ENCODE assay signal across 9 mouse cellular contexts in the genomic region with DNA sequence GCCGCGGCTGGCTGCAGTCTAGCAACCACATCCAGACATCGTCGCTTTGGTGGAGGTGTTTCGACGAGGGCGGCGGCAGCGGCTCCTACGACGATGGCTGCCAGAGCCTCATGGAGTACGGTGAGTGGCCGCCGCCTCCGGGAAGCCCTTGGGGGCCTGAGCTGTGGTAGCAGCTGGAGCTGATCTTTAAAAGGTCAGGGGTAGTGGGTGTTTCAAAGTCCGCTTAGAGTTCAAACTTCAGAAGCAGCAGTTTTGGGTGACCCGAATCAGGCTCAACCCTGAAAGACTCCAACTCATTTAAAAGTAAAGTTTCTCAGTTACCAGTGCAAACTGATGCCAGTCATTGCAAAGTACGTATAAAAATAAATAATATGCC. TPM values are rescaled to one million over a fixed set of nuclear protein-coding genes. Genes with fewer than 3 reads are reported as not detected.
DNase-seq lines count a peak whose midpoint lies in the region; ATAC-seq and TF ChIP-seq lines count a peak whose summit lies in the region.
"Had no signal": no experiment of that assay in that cellular context is flagged by ENCODE, and none has a peak within 500 bp of the region (broad histone marks: within the 10 kb centered on the region; RNA-seq: fewer than 3 reads in every experiment).

No protein-coding gene starts in this region.

- H3K4me2 ChIP-seq in embryonic facial prominence, embryonic 14.5 days (ENCODE audit: low read depth, low read length): peak overlapping the region; percentile 93
- H3K4me2 ChIP-seq in intestine, embryonic 16.5 days (ENCODE audit: low read depth, low read length): peak overlapping the region; percentile 90
- peak overlapping the region; percentile 97 for H3K4me2 ChIP-seq in midbrain, embryonic 15.5 days

- no peak for ATAC-seq in embryonic facial prominence, embryonic 14.5 days (ENCODE audit: low read depth)
- no peak; the same call in 1 of the 2 replicates for ATAC-seq in intestine, embryonic 16.5 days
- no peak for ATAC-seq in midbrain, embryonic 15.5 days (replicated peaks)

- no peaks in the 10 kb centered on the region for H3K9me3 ChIP-seq in embryonic facial prominence, embryonic 14.5 days (ENCODE audit: control insufficient read depth, low read length)
- H3K9me3 ChIP-seq in intestine, embryonic 16.5 days (ENCODE audit: control insufficient read depth, low read length): no peaks in the 10 kb centered on the region
- no peaks in the 10 kb centered on the region for H3K9me3 ChIP-seq in midbrain, embryonic 15.5 days

- H3K9ac ChIP-seq in embryonic facial prominence, embryonic 14.5 days (ENCODE audit: low read depth, low read length): peak overlapping the region; percentile 70
- H3K9ac ChIP-seq in intestine, embryonic 16.5 days (ENCODE audit: low read depth, low read length): peak overlapping the region; percentile 74
- H3K9ac ChIP-seq in midbrain, embryonic 15.5 days: peak overlapping the region; percentile 39

- H3K27me3 ChIP-seq in embryonic facial prominence, embryonic 14.5 days (replicated peaks; ENCODE audit: control insufficient read depth, insufficient read depth, low read length): peaks cover 37% of the 10 kb centered on the region
- H3K27me3 ChIP-seq in intestine, embryonic 16.5 days (replicated peaks; ENCODE audit: control insufficient read depth, insufficient read depth, low read length): peaks cover 2% of the 10 kb centered on the region; the same call in 1 of the 2 replicates
- H3K27me3 ChIP-seq in midbrain, embryonic 15.5 days (replicated peaks): peaks cover 34% of the 10 kb centered on the region

- H3K4me3 ChIP-seq in left cerebral cortex, adult 2 months: peak overlapping the region; percentile 61
- peak overlapping the region; percentile 55 for H3K4me3 ChIP-seq in embryonic facial prominence, embryonic 14.5 days (ENCODE audit: low read depth, low read length)
- peak overlapping the region; percentile 66 for H3K4me3 ChIP-seq in intestine, embryonic 16.5 days (ENCODE audit: low read length)
- peak overlapping the region; percentile 64 for H3K4me3 ChIP-seq in midbrain, embryonic 15.5 days

- H3K4me1 ChIP-seq in embryonic facial prominence, embryonic 14.5 days (ENCODE audit: control insufficient read depth, insufficient read depth, low read length): no peaks in the 10 kb centered on the region
- H3K4me1 ChIP-seq in intestine, embryonic 16.5 days (ENCODE audit: control insufficient read depth, insufficient read depth, low read length): peaks cover 7% of the 10 kb centered on the region; the same call in 1 of the 2 replicates
- peaks cover 8% of the 10 kb centered on the region; the same call in 1 of the 2 replicates for H3K4me1 ChIP-seq in midbrain, embryonic 15.5 days

- DNase-seq in left cerebral cortex, adult 2 months (ENCODE audit: extremely low spot score in 1 of 2, low spot score in 2 of 2): no peak
- DNase-seq in left cerebral cortex, adult 11 months (ENCODE audit: low spot score): no peak
- no peak for DNase-seq in embryonic facial prominence, embryonic 14.5 days (ENCODE audit: low spot score)
- DNase-seq in urinary bladder, postnatal 14 days (ENCODE audit: low spot score): no peak
- no peak for DNase-seq in layer of hippocampus, postnatal 36 days
- no peak for DNase-seq in urinary bladder, postnatal 25 days (ENCODE audit: low spot score)

- intact Hi-C loops in left cerebral cortex, adult 2 months (cut with DNase I): loop anchor here (10.0 kb wide), 1 partner anchor 670 kb away; no protein-coding TSS in a partner anchor

- WGBS in embryonic facial prominence, embryonic 14.5 days: 5% methylated on average over 18 of the region's 18 CpGs
- WGBS in intestine, embryonic 16.5 days: 6% methylated on average over 18 of the region's 18 CpGs
- WGBS in midbrain, embryonic 15.5 days: 6% methylated on average over 18 of the region's 18 CpGs

- TF ChIP-seq CTCF in left cerebral cortex, adult 2 months (IDR thresholded peaks at IDR 0.05): no peak

- H3K36me3 ChIP-seq in embryonic facial prominence, embryonic 14.5 days (ENCODE audit: control insufficient read depth, insufficient read depth, low read length): no peaks in the 10 kb centered on the region
- H3K36me3 ChIP-seq in intestine, embryonic 16.5 days (ENCODE audit: control insufficient read depth, insufficient read depth, low read length): no peaks in the 10 kb centered on the region
- H3K36me3 ChIP-seq in midbrain, embryonic 15.5 days (replicated peaks): no peaks in the 10 kb centered on the region

- peak overlapping the region; percentile 24; the same call in 1 of the 2 replicates for H3K27ac ChIP-seq in left cerebral cortex, adult 2 months
- peak overlapping the region; percentile 67 for H3K27ac ChIP-seq in embryonic facial prominence, embryonic 14.5 days (replicated peaks; ENCODE audit: low read depth, low read length)
- H3K27ac ChIP-seq in intestine, embryonic 16.5 days (ENCODE audit: low read length): peak overlapping the region; percentile 83
- H3K27ac ChIP-seq in midbrain, embryonic 15.5 days: no peak overlapping the region

RNA-seq across cellular contexts. Expression of a gene that starts 0.5 kb away (rescaled TPM):
- total RNA-seq in left cerebral cortex, adult 2 months (2021): 1 to 10 TPM; 3.5 to 5.5 TPM
- 237 and 260 TPM in 2 replicates for polyA plus RNA-seq in embryonic facial prominence, embryonic 14.5 days (2014; fragmentation: Nextera tagmentation; extraction: Ambion mirVana)
- 77.2 and 95.4 TPM in 2 replicates for polyA plus RNA-seq in intestine, embryonic 16.5 days (2015; fragmentation: Nextera tagmentation; extraction: Ambion mirVana)
- polyA plus RNA-seq in midbrain, embryonic 15.5 days (2015; fragmentation: Nextera tagmentation; extraction: Ambion mirVana): 7.6 and 11.7 TPM in 2 replicates
- 1 to 10 TPM; 2.1 to 4.5 TPM for total RNA-seq in layer of hippocampus, postnatal 36 days (2021)

RNA-seq across cellular contexts. Expression of a gene that starts 58.7 kb away (rescaled TPM):
- total RNA-seq in left cerebral cortex, adult 2 months (2021): not detected
- 0.17 TPM in 1 of 2 replicates, not detected in the other for polyA plus RNA-seq in embryonic facial prominence, embryonic 14.5 days (2014; fragmentation: Nextera tagmentation; extraction: Ambion mirVana)
- 0.05 TPM in 1 of 2 replicates, not detected in the other for polyA plus RNA-seq in intestine, embryonic 16.5 days (2015; fragmentation: Nextera tagmentation; extraction: Ambion mirVana)
- 0.09 and 0.39 TPM in 2 replicates for polyA plus RNA-seq in midbrain, embryonic 15.5 days (2015; fragmentation: Nextera tagmentation; extraction: Ambion mirVana)
- total RNA-seq in layer of hippocampus, postnatal 36 days (2021): not detected
- total RNA-seq: heart, adult 18-20 months had no signal
